Mouse (Mus musculus): ENCODE measurements at regions not wholly inside any gene's neighbourhood (a gene's known extent, or its start where the extent isn't known, plus 50 kb on each side); places are given as distances from the start of the nearest gene placed in this dataset.

GRCm38 (mm10) chr8:34732808-34733207, 621.3 kb upstream of the Gm10131 start:
- Histone ChIP-seq H3K4me1 (peaks cover 21% of the 10 kb centered on the region), H3K27me3 (ENCODE audit: low read depth, poor library complexity, severe bottlenecking) (peaks cover 11% of the 10 kb centered on the region), H3K9me3 (replicated peaks) (no peaks in the 10 kb centered on the region), H3K36me3 (no peaks in the 10 kb centered on the region), H3K27ac (replicated peaks) (no peak overlapping the region), H3K4me3 (no peak overlapping the region)
- WGBS = 15% methylated on average over 2 of the region's 2 CpGs
- DNase-seq (ENCODE audit: low spot score) = no peak

GRCm38 (mm10) chr8:34732362-34732761, 620.8 kb upstream of the Gm10131 start:
- no peak overlapping the region for H3K27ac ChIP-seq (replicated peaks)
- WGBS = 18% methylated on average over 1 of the region's 1 CpGs

GRCm38 (mm10) chr8:34731096-34731999, 619.8 kb upstream of the Gm10131 start:
- WGBS = 27% methylated on average over 12 of the region's 12 CpGs
- peaks cover 24% of the 10 kb centered on the region for H3K4me1 ChIP-seq
- no peak overlapping the region; the same call in 1 of the 2 replicates for H3K4me3 ChIP-seq
- 0 out of 2 replicates have a peak overlapping the region, but pooled peaks have one; percentile 14 for H3K27ac ChIP-seq (replicated peaks)
- H3K36me3 ChIP-seq = no peaks in the 10 kb centered on the region
- H3K27me3 ChIP-seq (ENCODE audit: low read depth, poor library complexity, severe bottlenecking) = peaks cover 11% of the 10 kb centered on the region
- DNase-seq (ENCODE audit: low spot score) = no peak
- no peaks in the 10 kb centered on the region for H3K9me3 ChIP-seq (replicated peaks)

More at GRCm38 (mm10) chr8:34732362-34732761, 620.8 kb upstream of the Gm10131 start:
- no peak overlapping the region for H3K4me3 ChIP-seq
- H3K27me3 ChIP-seq (ENCODE audit: low read depth, poor library complexity, severe bottlenecking) = peaks cover 11% of the 10 kb centered on the region
- DNase-seq (ENCODE audit: low spot score) = no peak
- H3K9me3 ChIP-seq (replicated peaks) = no peaks in the 10 kb centered on the region
- H3K4me1 ChIP-seq = peaks cover 21% of the 10 kb centered on the region
- no peaks in the 10 kb centered on the region for H3K36me3 ChIP-seq

GRCm38 (mm10) chr8:34729585-34729984, 618.0 kb upstream of the Gm10131 start:
- no peaks in the 10 kb centered on the region for H3K9me3 ChIP-seq (replicated peaks)
- no peaks in the 10 kb centered on the region for H3K36me3 ChIP-seq
- no peak overlapping the region for H3K27ac ChIP-seq (replicated peaks)
- H3K4me3 ChIP-seq = no peak overlapping the region
- 93% methylated on average over 7 of the region's 7 CpGs for WGBS
- peaks cover 11% of the 10 kb centered on the region for H3K27me3 ChIP-seq (ENCODE audit: low read depth, poor library complexity, severe bottlenecking)
- no peak for DNase-seq (ENCODE audit: low spot score)
- H3K4me1 ChIP-seq = peaks cover 27% of the 10 kb centered on the region

- no peaks in the 10 kb centered on the region for H3K36me3 ChIP-seq
- no peak overlapping the region for H3K4me3 ChIP-seq
- no peaks in the 10 kb centered on the region for H3K9me3 ChIP-seq (replicated peaks)
- H3K27ac ChIP-seq (replicated peaks) = no peak overlapping the region
- H3K27me3 ChIP-seq (ENCODE audit: low read depth, poor library complexity, severe bottlenecking) = peaks cover 11% of the 10 kb centered on the region
- no peak for DNase-seq (ENCODE audit: low spot score)
- H3K4me1 ChIP-seq = peaks cover 21% of the 10 kb centered on the region
- WGBS = 83% methylated on average over 8 of the region's 8 CpGs
Observed at GRCm38 (mm10) chr8:34727699-34728098, 616.2 kb upstream of the Gm10131 start.

- no peak for DNase-seq (ENCODE audit: low spot score)
- H3K4me3 ChIP-seq = no peak overlapping the region
- WGBS = 71% methylated on average over 10 of the region's 10 CpGs
- H3K4me1 ChIP-seq = peaks cover 7% of the 10 kb centered on the region; the same call in 1 of the 2 replicates
- no peak overlapping the region for H3K27ac ChIP-seq (replicated peaks)
- H3K9me3 ChIP-seq (replicated peaks) = no peaks in the 10 kb centered on the region
- no peaks in the 10 kb centered on the region for H3K36me3 ChIP-seq
- no peaks in the 10 kb centered on the region; the same call in 1 of the 2 replicates for H3K27me3 ChIP-seq (ENCODE audit: low read depth, poor library complexity, severe bottlenecking)
Observed at GRCm38 (mm10) chr8:34726145-34726767, 614.7 kb upstream of the Gm10131 start.

GRCm38 (mm10) chr8:34725546-34725945, 614.0 kb upstream of the Gm10131 start:
- whole genome bisulfite sequencing = 54% methylated on average over 4 of the region's 4 CpGs
- no peaks in the 10 kb centered on the region for H3K9me3 ChIP-seq (replicated peaks)
- DNase-seq (ENCODE audit: low spot score) = no peak

GRCm38 (mm10) chr8:34709911-34710733, 598.6 kb upstream of the Gm10131 start:
- Histone ChIP-seq H3K4me3 (no peak overlapping the region), H3K27ac (replicated peaks) (no peak overlapping the region), H3K4me1 (no peaks in the 10 kb centered on the region), H3K36me3 (no peaks in the 10 kb centered on the region), H3K27me3 (ENCODE audit: low read depth, poor library complexity, severe bottlenecking) (no peaks in the 10 kb centered on the region), H3K9me3 (replicated peaks) (0 out of 2 replicates have a peak, but pooled peaks cover 4% of the 10 kb centered on the region)
- no peak for DNase-seq (ENCODE audit: low spot score)
- WGBS = 91% methylated on average over 23 of the region's 23 CpGs

More at GRCm38 (mm10) chr8:34725546-34725945, 614.0 kb upstream of the Gm10131 start:
- no peak overlapping the region for H3K4me3 ChIP-seq
- H3K4me1 ChIP-seq = 0 out of 2 replicates have a peak, but pooled peaks cover 7% of the 10 kb centered on the region
- no peaks in the 10 kb centered on the region; the same call in 1 of the 2 replicates for H3K27me3 ChIP-seq (ENCODE audit: low read depth, poor library complexity, severe bottlenecking)
- no peaks in the 10 kb centered on the region for H3K36me3 ChIP-seq
- H3K27ac ChIP-seq (replicated peaks) = no peak overlapping the region

GRCm38 (mm10) chr8:34709316-34709715, 597.8 kb upstream of the Gm10131 start:
- no peaks in the 10 kb centered on the region for H3K27me3 ChIP-seq (ENCODE audit: low read depth, poor library complexity, severe bottlenecking)
- no peak overlapping the region for H3K4me3 ChIP-seq
- no peaks in the 10 kb centered on the region for H3K4me1 ChIP-seq
- H3K36me3 ChIP-seq = no peaks in the 10 kb centered on the region
- no peak for DNase-seq (ENCODE audit: low spot score)
- 73% methylated on average over 11 of the region's 11 CpGs for WGBS
- 0 out of 2 replicates have a peak, but pooled peaks cover 4% of the 10 kb centered on the region for H3K9me3 ChIP-seq (replicated peaks)
- no peak overlapping the region for H3K27ac ChIP-seq (replicated peaks)

- H3K9me3 ChIP-seq (replicated peaks) = no peaks in the 10 kb centered on the region
- no peaks in the 10 kb centered on the region for H3K36me3 ChIP-seq
- peaks cover 15% of the 10 kb centered on the region for H3K4me1 ChIP-seq
- WGBS = 9% methylated on average over 8 of the region's 8 CpGs
- DNase-seq (ENCODE audit: low spot score) = no peak
- H3K27ac ChIP-seq (replicated peaks) = peak overlapping the region; percentile 63
- no peak overlapping the region for H3K4me3 ChIP-seq
- no peaks in the 10 kb centered on the region for H3K27me3 ChIP-seq (ENCODE audit: low read depth, poor library complexity, severe bottlenecking)
Observed at GRCm38 (mm10) chr8:34703351-34703750, 591.8 kb upstream of the Gm10131 start.

- Histone ChIP-seq H3K4me3 (no peak overlapping the region), H3K9me3 (replicated peaks) (no peaks in the 10 kb centered on the region), H3K27me3 (ENCODE audit: low read depth, poor library complexity, severe bottlenecking) (no peaks in the 10 kb centered on the region), H3K36me3 (no peaks in the 10 kb centered on the region), H3K27ac (replicated peaks) (no peak overlapping the region), H3K4me1 (peaks cover 15% of the 10 kb centered on the region)
- no peak for DNase-seq (ENCODE audit: low spot score)
- WGBS = 81% methylated on average over 2 of the region's 2 CpGs
Observed at GRCm38 (mm10) chr8:34702806-34703205, 591.3 kb upstream of the Gm10131 start.

GRCm38 (mm10) chr8:34699015-34699414, 587.5 kb upstream of the Gm10131 start:
- Histone ChIP-seq H3K27me3 (ENCODE audit: low read depth, poor library complexity, severe bottlenecking) (no peaks in the 10 kb centered on the region), H3K4me1 (peaks cover 15% of the 10 kb centered on the region), H3K4me3 (no peak overlapping the region), H3K36me3 (no peaks in the 10 kb centered on the region), H3K9me3 (replicated peaks) (no peaks in the 10 kb centered on the region), H3K27ac (replicated peaks) (no peak overlapping the region)
- DNase-seq (ENCODE audit: low spot score) = no peak
- WGBS = 81% methylated on average over 4 of the region's 4 CpGs
